Mouse (Mus musculus): ENCODE measurements at regions not wholly inside any gene's neighbourhood (a gene's known extent, or its start where the extent isn't known, plus 50 kb on each side); places are given as distances from the start of the nearest gene placed in this dataset.

GRCm38 (mm10) chr3:21218936-21219335 lies 852.0 kb upstream of the Agtr1b start:
- DNase-seq = no peak

GRCm38 (mm10) chr3:21241184-21241583 lies 835.3 kb upstream of the Tbl1xr1 start:
- DNase-seq = no peak

DNA sequence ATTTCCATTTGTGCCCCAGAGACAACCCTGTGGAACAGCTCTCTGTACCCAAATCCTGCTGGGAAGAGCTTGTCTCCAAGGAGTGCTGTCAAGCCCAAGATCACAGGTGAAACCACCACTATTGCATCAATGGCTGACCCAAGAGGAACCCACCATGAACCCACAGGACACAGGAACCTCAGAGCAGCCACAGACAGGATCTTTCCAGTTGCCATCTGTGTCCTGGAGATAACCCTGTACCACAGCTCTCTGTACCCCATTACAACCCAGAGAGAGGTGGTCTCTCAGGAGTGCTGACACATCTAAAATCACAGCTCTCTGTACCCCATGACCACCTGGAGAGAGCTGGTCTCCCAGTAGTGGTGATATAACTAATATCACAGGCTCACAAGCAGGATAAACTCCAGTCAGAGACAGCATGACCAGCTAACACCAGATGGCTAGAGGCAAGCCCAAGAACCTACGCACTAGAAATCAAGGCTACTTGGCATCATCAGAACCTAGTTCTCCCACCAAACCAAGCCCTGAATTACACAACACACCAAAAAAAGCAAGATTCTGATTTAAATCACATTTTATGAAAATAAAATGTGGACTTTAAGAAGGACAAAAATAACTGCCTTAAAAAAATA lies 820.2 kb upstream of the Tbl1xr1 start:
- no peak for DNase-seq

DNA sequence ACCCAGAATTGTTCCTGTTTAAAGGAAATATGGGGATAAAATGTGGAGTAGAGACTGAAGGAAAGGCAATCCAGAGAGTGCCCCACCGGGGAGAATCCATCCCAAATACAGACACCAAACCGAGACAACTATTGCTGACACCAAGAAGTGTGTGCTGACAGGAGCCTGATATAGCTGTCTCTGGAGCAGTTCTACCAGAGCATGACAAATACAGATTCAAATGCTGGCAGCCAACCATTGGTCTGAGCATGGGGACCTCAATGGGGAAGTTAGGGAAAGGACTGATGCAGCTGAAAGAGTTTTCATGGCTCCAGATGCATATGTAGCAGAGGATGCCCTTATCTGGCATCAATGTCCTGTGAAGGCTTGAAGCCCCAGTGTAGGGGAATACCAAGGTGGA lies 813.1 kb upstream of the Tbl1xr1 start:
- no peak for DNase-seq

GRCm38 (mm10) chr3:21265491-21265890 lies 811.0 kb upstream of the Tbl1xr1 start:
- DNase-seq = no peak

DNA sequence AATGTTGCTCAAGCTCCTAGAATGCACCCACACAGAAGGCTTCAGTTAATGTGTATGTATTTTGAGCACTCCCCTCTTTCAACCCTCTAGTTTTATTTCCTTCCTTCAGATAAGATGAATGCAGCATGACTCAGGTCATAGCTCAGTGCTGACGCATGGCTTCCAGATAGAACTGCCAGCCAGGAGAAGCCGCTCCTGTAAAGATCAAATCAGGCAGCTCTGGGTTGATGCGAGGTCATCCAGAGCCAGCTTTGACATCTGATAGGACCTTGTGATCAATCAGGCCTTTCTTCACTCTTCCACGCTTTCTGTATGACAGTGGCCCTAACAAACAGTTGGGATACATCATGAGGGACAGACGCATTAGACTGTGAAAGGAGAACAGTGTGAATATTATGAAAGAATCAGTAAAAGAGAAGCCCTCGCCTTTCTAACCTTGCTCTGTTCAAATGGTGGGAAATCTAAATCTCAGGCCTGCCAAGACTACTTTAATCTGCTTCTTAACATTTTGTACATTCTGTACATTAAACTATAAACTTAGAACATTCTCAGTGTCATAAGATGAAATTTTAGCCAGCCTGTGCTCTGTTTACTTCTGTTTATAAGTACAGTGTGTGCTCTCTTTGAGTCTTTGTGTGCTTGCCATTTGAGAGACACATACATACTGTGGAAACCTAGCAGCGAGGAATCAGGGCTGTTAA lies 807.9 kb upstream of the Tbl1xr1 start:
- DNase-seq = no peak

DNA sequence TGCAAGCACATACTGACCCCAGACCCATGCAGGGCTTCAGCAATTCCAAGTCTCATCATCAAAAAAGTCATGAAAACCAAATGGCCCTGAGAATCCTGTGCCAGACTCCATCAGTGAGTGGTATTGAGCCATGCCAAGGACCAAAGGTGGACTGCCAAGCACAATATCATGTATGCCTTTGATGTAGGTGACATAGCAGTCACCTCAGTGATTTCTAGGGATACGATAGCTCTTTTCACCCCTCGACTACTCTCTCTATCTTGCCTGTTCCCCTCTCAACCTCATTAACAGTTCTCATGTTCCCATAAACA lies 807.4 kb upstream of the Tbl1xr1 start:
- DNase-seq = no peak

DNA sequence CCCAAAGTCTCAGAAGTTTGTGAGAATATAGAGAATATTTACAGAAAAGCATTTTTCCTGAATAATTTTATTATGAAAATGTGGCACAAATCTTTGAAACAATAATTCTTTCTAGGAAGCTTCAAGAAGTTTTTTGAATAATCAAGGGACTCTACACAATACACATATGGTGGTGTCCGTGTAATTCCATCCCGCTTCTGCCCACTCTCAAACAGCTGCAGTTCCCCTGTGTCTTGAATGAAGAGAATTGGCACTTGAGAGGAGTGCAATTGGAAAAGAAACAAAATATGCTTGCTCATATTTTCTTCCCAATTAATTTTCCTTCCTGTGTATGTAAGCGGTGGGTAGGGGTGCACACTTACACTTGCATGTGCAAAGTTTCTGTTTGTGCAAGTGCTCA lies 805.7 kb upstream of the Tbl1xr1 start:
- no peak for DNase-seq

DNA sequence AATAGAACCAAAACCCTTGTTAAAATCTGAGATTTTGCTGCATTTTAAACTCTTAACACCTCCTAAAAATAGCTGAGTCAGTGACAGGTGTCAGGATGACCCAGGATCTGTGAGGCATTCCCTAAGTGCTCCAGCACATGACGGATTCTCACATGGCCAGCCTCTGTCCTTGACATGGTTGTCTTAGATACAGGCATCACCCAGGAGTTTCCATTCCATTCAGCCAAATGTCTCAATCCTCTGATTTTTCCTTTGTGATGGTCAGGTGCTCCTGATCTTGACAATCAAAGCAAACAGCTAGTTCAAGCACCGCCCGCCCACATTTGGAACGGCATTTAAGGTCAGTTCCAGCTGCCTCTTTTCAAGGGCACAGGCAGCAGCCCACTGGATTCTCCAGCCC lies 804.2 kb upstream of the Tbl1xr1 start:
- DNase-seq = no peak

GRCm38 (mm10) chr3:21292774-21293173 lies 783.7 kb upstream of the Tbl1xr1 start:
- no peak for DNase-seq

GRCm38 (mm10) chr3:21293308-21293707 lies 783.1 kb upstream of the Tbl1xr1 start:
- DNase-seq = no peak

- DNase-seq = no peak
Measured at GRCm38 (mm10) chr3:21294776-21295175, 781.7 kb upstream of the Tbl1xr1 start.

DNA sequence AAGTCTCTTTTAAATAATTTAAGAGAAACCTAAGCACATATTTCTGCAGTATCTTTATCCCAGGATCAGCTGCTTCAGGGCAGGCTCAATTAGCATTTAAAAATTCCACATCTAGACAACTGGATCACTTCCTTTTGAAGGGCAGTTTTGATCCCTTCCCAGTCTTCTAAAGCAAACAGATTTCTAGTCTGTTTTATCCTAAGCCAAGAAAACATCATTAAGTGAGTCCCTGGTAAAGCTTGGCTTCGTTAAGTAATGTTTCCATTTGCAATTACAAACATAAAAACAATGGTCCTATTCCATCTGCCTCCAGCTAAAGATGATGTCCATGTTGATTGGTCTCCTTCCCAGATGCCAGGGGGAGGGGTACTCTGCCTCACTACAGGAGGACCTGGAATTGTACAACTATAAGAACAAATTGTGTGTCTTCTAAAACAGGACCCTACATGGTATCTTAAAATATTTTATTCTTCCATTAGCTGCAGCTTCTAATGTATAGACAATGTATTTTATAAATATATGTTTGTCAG lies 779.8 kb upstream of the Tbl1xr1 start:
- no peak for DNase-seq

DNA sequence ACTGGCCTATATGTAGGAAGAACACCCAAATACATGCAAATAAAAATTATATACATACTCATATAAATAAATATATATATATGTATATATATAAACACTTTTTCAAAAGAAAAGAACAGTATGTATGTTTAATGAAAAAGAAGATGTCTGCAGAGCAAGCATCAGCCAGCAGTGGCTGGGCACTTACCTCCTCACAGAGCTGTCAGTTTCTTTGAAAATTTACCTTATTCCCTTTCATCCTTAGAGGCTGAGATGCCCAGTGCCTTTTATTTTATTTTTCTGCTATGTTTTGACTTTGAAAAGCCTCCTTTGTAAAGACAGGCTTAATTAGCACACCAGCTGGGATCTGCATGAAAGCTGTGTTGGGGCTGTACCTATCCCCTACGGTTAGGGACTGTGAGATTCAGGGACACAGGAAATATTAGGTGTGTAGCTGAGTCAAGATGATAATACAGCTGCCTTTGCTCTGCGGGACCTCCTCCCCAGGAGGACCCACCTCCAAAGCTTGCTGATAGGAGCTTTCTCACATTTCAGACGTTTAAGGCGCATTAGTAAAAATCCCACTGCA lies 751.0 kb upstream of the Tbl1xr1 start:
- DNase-seq = no peak

DNA sequence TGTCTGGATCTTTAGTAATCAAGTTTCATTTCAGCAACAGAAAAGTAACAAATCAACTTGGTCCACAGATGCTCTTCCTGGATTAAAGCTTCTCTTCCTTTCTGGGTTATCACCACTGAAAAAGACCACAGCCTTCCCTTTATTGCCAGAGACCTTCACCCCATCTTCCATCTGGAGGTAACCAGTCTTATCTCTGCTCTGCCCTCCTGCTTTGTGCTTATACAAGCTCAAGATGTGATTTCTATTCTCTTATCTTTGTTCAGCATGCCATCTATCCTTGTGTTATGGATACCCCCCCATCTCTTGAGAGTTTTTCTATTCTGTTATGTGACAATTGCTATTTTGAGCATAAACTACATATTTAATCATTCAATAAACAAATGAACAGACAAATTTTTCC lies 734.5 kb upstream of the Tbl1xr1 start:
- DNase-seq = no peak

GRCm38 (mm10) chr3:21343095-21343494 lies 733.4 kb upstream of the Tbl1xr1 start:
- DNase-seq = no peak

GRCm38 (mm10) chr3:21349421-21349820 lies 727.0 kb upstream of the Tbl1xr1 start:
- DNase-seq = no peak

DNA sequence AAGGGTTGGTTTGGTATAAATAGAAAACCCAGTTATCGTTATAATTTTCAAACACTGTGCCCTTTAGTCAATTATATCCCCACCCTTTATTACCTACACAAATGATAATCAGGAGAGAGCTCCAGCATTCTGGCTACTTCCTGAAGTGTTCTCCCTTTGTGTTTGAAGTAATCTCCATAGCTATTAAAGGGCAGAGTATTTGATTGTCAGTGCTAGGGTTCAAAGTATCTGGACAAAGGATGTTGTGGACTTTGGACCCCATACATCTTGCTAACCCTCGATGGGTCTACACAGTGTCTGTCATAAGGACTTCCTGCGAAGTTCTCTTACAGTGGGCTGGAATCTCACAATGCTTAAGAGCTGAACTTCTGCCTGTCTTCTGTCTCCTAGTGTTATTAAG lies 720.3 kb upstream of the Tbl1xr1 start:
- DNase-seq = no peak

GRCm38 (mm10) chr3:21356831-21357712 lies 719.4 kb upstream of the Tbl1xr1 start:
- no peak for DNase-seq

- no peak for DNase-seq
Measured at GRCm38 (mm10) chr3:21358068-21358467, 718.4 kb upstream of the Tbl1xr1 start.

DNA sequence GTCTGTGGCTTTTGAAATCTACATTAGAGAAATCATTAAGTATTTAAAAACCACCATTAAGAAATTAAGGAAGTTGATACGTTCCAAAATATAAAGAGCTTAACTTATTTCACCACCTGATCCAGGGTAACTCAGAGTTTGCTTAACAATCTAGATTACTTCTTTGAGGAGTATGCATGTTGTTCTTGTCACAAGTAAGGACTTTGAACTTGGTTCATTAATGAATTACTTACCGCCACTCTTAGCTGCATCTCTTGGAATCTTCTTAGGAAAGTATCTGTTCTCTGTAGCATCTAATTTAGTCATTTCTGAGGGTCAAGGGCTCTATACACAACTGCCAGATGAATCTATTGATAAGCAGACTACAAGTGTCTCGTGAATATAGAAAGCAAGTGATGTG lies 715.4 kb upstream of the Tbl1xr1 start:
- DNase-seq = peak; percentile 14

GRCm38 (mm10) chr3:21379816-21380215 lies 696.6 kb upstream of the Tbl1xr1 start:
- no peak for DNase-seq

DNA sequence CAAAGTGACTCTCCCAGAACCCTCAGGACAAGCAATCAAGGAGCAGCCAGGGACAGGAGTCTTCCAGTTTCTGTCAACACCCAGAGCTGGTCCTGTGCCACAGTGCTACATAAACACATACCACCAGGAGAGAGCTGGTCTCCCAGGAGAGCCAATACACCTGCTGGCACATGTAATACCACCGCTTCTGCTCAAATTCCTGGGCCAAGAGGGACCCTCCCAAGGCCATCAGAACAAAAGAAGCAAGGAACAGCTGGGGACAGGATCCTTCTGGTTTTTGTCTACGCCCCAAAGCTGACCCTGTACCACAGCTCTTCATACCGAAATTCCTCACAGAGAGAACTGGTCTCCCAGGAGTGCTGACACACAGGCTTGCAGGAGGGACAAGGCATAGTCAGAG lies 695.4 kb upstream of the Tbl1xr1 start:
- DNase-seq = no peak
